Mouse (Mus musculus) midbrain, postnatal 0 days (tissue): Measurements from ENCODE around the gene Pakap. TPM values are rescaled to one million over a fixed set of nuclear protein-coding genes. Genes with fewer than 3 reads are reported as not detected.
A peak's percentile ranks its signal among the peaks of the same experiment; 100 is the strongest.

ENCODE experiments used
- ATAC-seq: fragments of 200-750 bp; cut with Nextera tagmentation; 2 replicates; pipeline ENCODE4 v1.8.0; 2017; ENCODE audit warnings: moderate number of reproducible peaks, mild to moderate bottlenecking, moderate TSS enrichment, moderate library complexity; ENCODE audit not compliant: low FRiP score
- DNase-seq: peaks from one replicate; pipeline ENCODE4 v3.0.0-alpha.2; 2015; ENCODE audit warnings: low spot score
- H3K27ac ChIP-seq: fragments of 300-500 bp; sonication (generic); 2 replicates; pipeline ENCODE4 v1.5.1; 2014; ENCODE audit warnings: low read depth, mild to moderate bottlenecking, low read length, mixed read lengths
- H3K27me3 ChIP-seq: fragments of 300-500 bp; sonication (generic); 2 replicates; pipeline ENCODE4 v1.6.1; 2014; ENCODE audit warnings: low read length, control low read depth, mixed read lengths; ENCODE audit not compliant: insufficient read depth
- H3K36me3 ChIP-seq: fragments of 300-500 bp; sonication (generic); 2 replicates; pipeline ENCODE4 v1.6.1; 2014; ENCODE audit warnings: low read length, control low read depth, mixed read lengths; ENCODE audit not compliant: insufficient read depth
- H3K4me1 ChIP-seq: fragments of 300-500 bp; sonication (generic); 2 replicates; pipeline ENCODE4 v1.6.1; 2014; ENCODE audit warnings: mild to moderate bottlenecking, control low read depth, antibody characterized with exemption, low read length, mixed read lengths; ENCODE audit not compliant: insufficient read depth
- H3K4me2 ChIP-seq: fragments of 300-500 bp; sonication (generic); 2 replicates; pipeline ENCODE4 v1.6.1; 2014; ENCODE audit warnings: low read depth, mild to moderate bottlenecking, low read length, mixed read lengths; ENCODE audit not compliant: poor library complexity, severe bottlenecking
- H3K4me3 ChIP-seq: fragments of 300-500 bp; sonication (generic); 2 replicates; pipeline ENCODE4 v1.5.1; 2014; ENCODE audit warnings: low read depth, mild to moderate bottlenecking, low read length, moderate library complexity
- H3K9ac ChIP-seq: fragments of 300-500 bp; sonication (generic); replicated peaks from 2 replicates; pipeline ENCODE4 v1.6.1; 2014; ENCODE audit warnings: mild to moderate bottlenecking, low read length, moderate library complexity, mixed read lengths; ENCODE audit not compliant: poor library complexity, severe bottlenecking
- H3K9me3 ChIP-seq: fragments of 300-500 bp; sonication (generic); 2 replicates; pipeline ENCODE4 v1.6.1; 2016; ENCODE audit warnings: low read length, control low read depth
- CTCF ChIP-seq: IDR thresholded peaks from 2 replicates; pipeline ENCODE4 v1.5.1; 2016; ENCODE audit warnings: antibody characterized with exemption, mild to moderate bottlenecking
- WGBS: fragments of 180-500 bp; shearing (Covaris S2); extraction: QIAGEN DNeasy Blood & Tissue Kit; methylation state at CpG from one replicate; pipeline ENCODE4 v1.1.7; 2014; 5-methylcytosine and 5-hydroxymethylcytosine counted together
- polyA plus RNA-seq: library from polyadenylated mRNA; unstranded; fragments of >200 nt; fragmentation: Nextera tagmentation; extraction: Ambion mirVana; gene quantifications from 2 replicates; pipeline ENCODE4 v1.2.1, GENCODE M21; 2015
- total RNA-seq: library from RNA; depleted of rRNA; stranded (reverse); fragments of >200 nt; gene quantifications from 2 replicates; pipeline ENCODE4 v1.2.3, GENCODE M21; 2014

Gene Pakap
- total and polyA plus RNA-seq, 2 experiments from 2014 or later = 8.4 to 13.5 TPM

GRCm38 (mm10) chr4:57730801-57731598 is 163.0 kb downstream of the Pakap start:
- no peak for TF ChIP-seq CTCF
- H3K4me1 ChIP-seq = no peaks in the 10 kb centered on the region
- no peaks in the 10 kb centered on the region for H3K9me3 ChIP-seq
- ATAC-seq (no peak), DNase-seq (no peak)
- no peaks in the 10 kb centered on the region for H3K27me3 ChIP-seq
- no peak overlapping the region for H3K9ac ChIP-seq
- no peak overlapping the region for H3K4me2 ChIP-seq
- H3K4me3 ChIP-seq = no peak overlapping the region
- WGBS = 76% methylated on average over 11 of the region's 11 CpGs
- H3K36me3 ChIP-seq = no peaks in the 10 kb centered on the region
- no peak overlapping the region for H3K27ac ChIP-seq

GRCm38 (mm10) chr4:57732351-57732750 is 164.4 kb downstream of the Pakap start:
- H3K9ac ChIP-seq = no peak overlapping the region
- no peak overlapping the region for H3K4me2 ChIP-seq
- no peaks in the 10 kb centered on the region for H3K36me3 ChIP-seq
- H3K4me1 ChIP-seq = no peaks in the 10 kb centered on the region
- H3K27me3 ChIP-seq = no peaks in the 10 kb centered on the region
- no peak for ATAC-seq
- WGBS = 90% methylated on average over 5 of the region's 5 CpGs
- no peak overlapping the region for H3K4me3 ChIP-seq
- TF ChIP-seq CTCF = no peak
- no peaks in the 10 kb centered on the region for H3K9me3 ChIP-seq
- no peak for DNase-seq
- H3K27ac ChIP-seq = no peak overlapping the region

- Histone ChIP-seq H3K4me2 (no peak overlapping the region), H3K27ac (no peak overlapping the region), H3K27me3 (no peaks in the 10 kb centered on the region), H3K9me3 (no peaks in the 10 kb centered on the region), H3K36me3 (no peaks in the 10 kb centered on the region), H3K4me1 (no peaks in the 10 kb centered on the region), H3K9ac (no peak overlapping the region), H3K4me3 (no peak overlapping the region)
- ATAC-seq (no peak), DNase-seq (no peak)
- WGBS = 69% methylated on average over 3 of the region's 3 CpGs
- TF ChIP-seq CTCF = no peak
These were observed 165.5 kb downstream of the Pakap start for GRCm38 (mm10) chr4:57733445-57733844.

- 92% methylated on average over 5 of the region's 5 CpGs for WGBS
- Histone ChIP-seq H3K9ac (no peak overlapping the region), H3K27ac (no peak overlapping the region), H3K27me3 (no peaks in the 10 kb centered on the region), H3K4me3 (no peak overlapping the region), H3K4me1 (no peaks in the 10 kb centered on the region), H3K9me3 (no peaks in the 10 kb centered on the region), H3K36me3 (no peaks in the 10 kb centered on the region), H3K4me2 (no peak overlapping the region)
- TF ChIP-seq CTCF = no peak
- ATAC-seq (no peak), DNase-seq (no peak)
These were observed 167.4 kb downstream of the Pakap start for GRCm38 (mm10) chr4:57735426-57735825.

- no peak for TF ChIP-seq CTCF
- DNase-seq (peak; percentile 10), ATAC-seq (no peak)
- Histone ChIP-seq H3K36me3 (no peaks in the 10 kb centered on the region), H3K4me3 (no peak overlapping the region), H3K27ac (no peak overlapping the region), H3K4me1 (no peaks in the 10 kb centered on the region), H3K9ac (no peak overlapping the region), H3K4me2 (no peak overlapping the region), H3K9me3 (no peaks in the 10 kb centered on the region), H3K27me3 (no peaks in the 10 kb centered on the region)
- WGBS = 36% methylated on average over 8 of the region's 8 CpGs
These were observed 171.0 kb downstream of the Pakap start for GRCm38 (mm10) chr4:57738856-57739552.

- no peak overlapping the region for H3K4me3 ChIP-seq
- ATAC-seq (no peak), DNase-seq (no peak)
- no peaks in the 10 kb centered on the region for H3K27me3 ChIP-seq
- H3K4me2 ChIP-seq = no peak overlapping the region
- no peak for TF ChIP-seq CTCF
- H3K27ac ChIP-seq = no peak overlapping the region
- H3K36me3 ChIP-seq = no peaks in the 10 kb centered on the region
- H3K9me3 ChIP-seq = no peaks in the 10 kb centered on the region
- WGBS = 87% methylated on average over 11 of the region's 11 CpGs
- H3K4me1 ChIP-seq = no peaks in the 10 kb centered on the region
- H3K9ac ChIP-seq = no peak overlapping the region
These were observed 175.4 kb downstream of the Pakap start for GRCm38 (mm10) chr4:57743325-57743929.
